Mouse (Mus musculus): Measurements from ENCODE around the gene Ubash3b. TPM values are rescaled to one million over a fixed set of nuclear protein-coding genes. Genes with fewer than 3 reads are reported as not detected.

Ubash3b gene
- polyA plus RNA-seq, 1 experiment from 2014 or later, result 8.9 TPM

GRCm38 (mm10) chr9:41170026-41170425, 8.5 kb upstream of the Ubash3b start:
- no peak for TF ChIP-seq CTCF (IDR thresholded peaks at IDR 0.05)
- ATAC-seq, result peak; percentile 60
- DNase-seq (ENCODE audit: low read depth, low spot score), result no peak
- H3K27me3 ChIP-seq, result no peaks in the 10 kb centered on the region
- ChIA-PET CTCF (interaction anchor here (1.2 to 2.0 kb wide), 5 partner anchors 12 to 129 kb away, joined by 3 to 7 read pairs (median 4); no protein-coding TSS in a partner anchor), POLR2A (no interaction called here)
- in situ Hi-C loops (cut with MboI; ENCODE audit: low pct_unique_long_range_greater_than_20kb), result no loop called here

GRCm38 (mm10) chr9:41168656-41169055, 7.2 kb upstream of the Ubash3b start:
- ChIA-PET POLR2A (no interaction called here), CTCF (interaction anchor here (1.1 to 1.4 kb wide), 4 partner anchors 10 to 98 kb away, joined by 3 to 5 read pairs (median 3); no protein-coding TSS in a partner anchor)
- no peak for TF ChIP-seq CTCF (IDR thresholded peaks at IDR 0.05)
- H3K27me3 ChIP-seq, result no peaks in the 10 kb centered on the region
- DNase-seq (ENCODE audit: low read depth, low spot score) (no peak), ATAC-seq (no peak)
- in situ Hi-C loops (cut with MboI; ENCODE audit: low pct_unique_long_range_greater_than_20kb), result no loop called here

GRCm38 (mm10) chr9:41168206-41168605, 6.7 kb upstream of the Ubash3b start:
- CTCF ChIA-PET, result interaction anchor here (1.1 to 1.2 kb wide), 3 partner anchors 9 to 98 kb away, joined by 3 to 5 read pairs (median 3); no protein-coding TSS in a partner anchor
- DNase-seq (ENCODE audit: low read depth, low spot score) (no peak), ATAC-seq (no peak)
- POLR2A ChIA-PET, result no interaction called here
- H3K27me3 ChIP-seq, result no peaks in the 10 kb centered on the region
- no peak for TF ChIP-seq CTCF (IDR thresholded peaks at IDR 0.05)
- in situ Hi-C loops (cut with MboI; ENCODE audit: low pct_unique_long_range_greater_than_20kb), result no loop called here

- TF ChIP-seq CTCF (IDR thresholded peaks at IDR 0.05), result no peak
- no peaks in the 10 kb centered on the region for H3K27me3 ChIP-seq
- POLR2A ChIA-PET, result no interaction called here
- in situ Hi-C loops (cut with MboI; ENCODE audit: low pct_unique_long_range_greater_than_20kb), result no loop called here
- CTCF ChIA-PET, result no interaction called here
- ATAC-seq (no peak), DNase-seq (ENCODE audit: low read depth, low spot score) (no peak)
These were observed 5.4 kb upstream of the Ubash3b start for GRCm38 (mm10) chr9:41166886-41167285.

GRCm38 (mm10) chr9:41162363-41162762, 866 bp upstream of the Ubash3b start:
- in situ Hi-C loops (cut with MboI; ENCODE audit: low pct_unique_long_range_greater_than_20kb), result no loop called here
- ATAC-seq (no peak), DNase-seq (ENCODE audit: low read depth, low spot score) (no peak)
- ChIA-PET POLR2A (no interaction called here), CTCF (no interaction called here)
- no peaks in the 10 kb centered on the region for H3K27me3 ChIP-seq
- TF ChIP-seq CTCF (IDR thresholded peaks at IDR 0.05), result no peak

DNA sequence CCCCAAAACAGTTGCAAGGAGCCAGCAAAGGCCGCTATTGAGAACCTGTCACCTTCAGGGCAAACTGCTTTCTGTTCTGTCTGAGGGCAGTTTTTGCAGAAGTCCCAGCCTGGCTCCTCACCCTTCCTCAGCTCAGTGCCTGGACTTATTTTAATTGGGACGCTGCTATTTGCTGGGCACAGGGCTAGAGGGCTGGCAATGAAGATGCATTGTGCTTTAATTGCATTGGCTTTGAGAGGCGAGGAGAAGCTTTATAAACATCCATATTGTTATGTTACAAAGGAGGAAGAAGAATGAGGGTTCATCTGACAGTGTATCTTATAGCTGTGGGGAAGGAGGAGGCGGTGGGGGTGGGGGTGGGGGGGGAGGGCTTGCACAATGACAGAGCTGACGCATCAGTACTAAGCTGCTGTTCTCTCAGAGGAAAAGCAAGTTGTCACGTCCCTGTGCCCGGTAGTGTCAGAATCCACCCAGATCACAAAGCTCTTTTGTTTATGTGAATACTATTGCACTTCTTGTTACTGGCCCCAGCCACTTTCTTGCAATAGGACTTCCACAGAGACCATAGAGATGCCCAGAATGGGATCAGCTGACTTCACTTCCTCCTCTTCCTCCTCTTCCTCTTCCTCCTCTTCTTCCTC, 841 bp downstream of the Ubash3b start:
- no peak for ATAC-seq
- in situ Hi-C loops (cut with MboI; ENCODE audit: low pct_unique_long_range_greater_than_20kb), result no loop called here
- TF ChIP-seq CTCF (IDR thresholded peaks at IDR 0.05), result no peak

GRCm38 (mm10) chr9:41159223-41159622, 2.3 kb downstream of the Ubash3b start:
- CTCF ChIA-PET, result interaction anchor here (1.0 to 2.8 kb wide), 5 partner anchors 9 to 113 kb away, joined by 3 to 7 read pairs (median 5); no protein-coding TSS in a partner anchor

More for the DNA sequence above, 841 bp downstream of the Ubash3b start:
- H3K27me3 ChIP-seq, result no peaks in the 10 kb centered on the region
- DNase-seq (ENCODE audit: low read depth, low spot score), result no peak
- ChIA-PET POLR2A (no interaction called here), CTCF (interaction anchor here (2.8 kb wide), 1 partner anchor 11 kb away, joined by 7 read pairs; no protein-coding TSS in a partner anchor)

DNA sequence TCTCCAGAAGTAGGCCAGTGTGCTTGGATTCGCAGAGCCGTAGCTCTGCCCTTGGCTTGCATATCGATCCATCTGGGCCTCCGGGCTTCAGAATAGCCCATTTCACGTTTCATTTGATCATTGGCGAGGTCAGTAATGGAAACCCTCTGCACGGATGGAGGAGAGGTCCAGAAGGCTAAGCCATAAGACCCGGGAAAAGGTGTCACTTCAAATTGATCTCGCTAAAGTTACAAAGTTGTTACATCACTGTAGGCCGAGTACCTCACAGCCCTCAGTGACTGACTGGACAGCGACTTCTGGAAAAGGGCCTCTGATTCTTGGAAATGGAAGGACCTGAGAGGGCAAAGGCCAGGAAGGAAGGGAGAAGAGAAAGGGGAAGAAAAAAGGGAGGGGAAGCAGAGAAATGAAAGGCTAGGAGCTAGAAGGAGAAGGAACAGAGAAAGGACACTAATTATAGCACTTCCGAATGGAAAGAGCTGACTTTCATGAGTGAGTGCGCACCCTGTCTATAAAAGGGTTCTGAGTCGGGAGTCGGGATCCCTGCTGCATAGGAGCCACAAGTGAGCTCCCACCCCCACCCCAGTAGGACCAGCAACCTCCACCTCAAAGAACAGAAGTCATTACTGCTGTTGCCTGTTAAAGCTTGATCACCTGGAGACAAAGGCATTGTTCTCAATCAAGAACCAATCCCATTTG, 3.5 kb downstream of the Ubash3b start:
- in situ Hi-C loops (cut with MboI; ENCODE audit: low pct_unique_long_range_greater_than_20kb), result loop anchor here (5.0 kb wide), 1 partner anchor 51 kb away; no protein-coding TSS in a partner anchor
- DNase-seq (ENCODE audit: low read depth, low spot score) (no peak), ATAC-seq (no peak)
- no peak for TF ChIP-seq CTCF (IDR thresholded peaks at IDR 0.05)
- CTCF ChIA-PET, result interaction anchor here (0.6 to 2.8 kb wide), 8 partner anchors 8 to 105 kb away, joined by 3 to 7 read pairs (median 4); no protein-coding TSS in a partner anchor
- POLR2A ChIA-PET, result interaction anchor here (0.7 to 1.1 kb wide), 2 partner anchors 29 to 49 kb away, joined by 3 to 5 read pairs; no protein-coding TSS in a partner anchor
- no peaks in the 10 kb centered on the region for H3K27me3 ChIP-seq

More at GRCm38 (mm10) chr9:41159223-41159622, 2.3 kb downstream of the Ubash3b start:
- no peak for DNase-seq (ENCODE audit: low read depth, low spot score)
- TF ChIP-seq CTCF (IDR thresholded peaks at IDR 0.05), result no peak
- in situ Hi-C loops (cut with MboI; ENCODE audit: low pct_unique_long_range_greater_than_20kb), result loop anchor here (5.0 kb wide), 1 partner anchor 52 kb away; no protein-coding TSS in a partner anchor
- POLR2A ChIA-PET, result interaction anchor here (0.6 kb wide), 1 partner anchor 205 kb away, joined by 3 read pairs; no protein-coding TSS in a partner anchor
- no peak for ATAC-seq
- no peaks in the 10 kb centered on the region for H3K27me3 ChIP-seq

DNA sequence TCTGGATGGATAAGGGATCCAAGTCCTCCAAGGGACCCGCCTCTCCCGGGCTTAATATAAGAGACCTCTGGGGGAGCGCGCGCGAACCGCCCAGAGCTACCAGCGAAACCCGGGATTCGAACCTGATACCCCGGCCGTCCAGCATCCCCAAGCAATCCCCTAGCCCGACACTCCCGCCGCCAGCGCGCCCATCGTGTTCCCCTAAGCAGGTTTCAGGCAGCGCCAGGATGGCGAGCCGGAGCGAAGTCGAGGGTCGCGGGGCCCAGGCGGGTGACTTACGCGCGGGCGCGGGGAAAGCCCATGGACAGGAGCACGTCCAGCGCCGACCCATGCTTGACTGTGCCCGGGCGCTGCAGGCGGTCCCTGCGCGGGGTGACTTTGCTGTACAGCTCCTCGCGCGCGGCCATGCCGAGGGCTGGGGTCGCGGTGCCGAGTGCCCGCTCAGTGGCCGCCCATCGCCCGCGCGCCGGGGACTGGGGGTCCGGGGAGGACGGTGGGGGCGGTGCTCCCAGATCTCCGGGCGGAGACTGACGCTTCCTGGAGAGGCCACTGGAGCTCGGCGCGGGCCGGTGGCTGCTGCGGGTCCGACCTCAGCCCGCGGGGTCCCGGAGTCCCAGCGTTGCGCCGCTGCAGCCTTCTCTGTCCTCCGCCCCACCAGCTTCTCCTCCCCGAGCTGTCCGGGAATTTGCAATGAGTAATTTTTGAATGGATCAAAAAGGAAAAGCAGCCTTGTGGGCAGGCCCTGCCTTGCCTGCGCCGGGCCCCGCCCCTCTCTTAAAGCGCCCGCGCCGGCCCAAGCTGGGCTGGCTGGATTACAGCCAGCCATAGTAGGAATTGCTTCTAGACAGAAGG, 4.3 kb downstream of the Ubash3b start:
- ATAC-seq (peak; percentile 69), DNase-seq (ENCODE audit: low read depth, low spot score) (no peak)
- ChIA-PET POLR2A (interaction anchor here (0.8 to 1.1 kb wide), 3 partner anchors 9 to 48 kb away, joined by 3 to 4 read pairs (median 3); no protein-coding TSS in a partner anchor), CTCF (interaction anchor here (0.9 to 2.8 kb wide), 5 partner anchors 7 to 115 kb away, joined by 3 to 7 read pairs (median 3); no protein-coding TSS in a partner anchor)
- no peaks in the 10 kb centered on the region for H3K27me3 ChIP-seq
- in situ Hi-C loops (cut with MboI; ENCODE audit: low pct_unique_long_range_greater_than_20kb), result loop anchor here (5.0 kb wide), 1 partner anchor 50 kb away; no protein-coding TSS in a partner anchor
- TF ChIP-seq CTCF (IDR thresholded peaks at IDR 0.05), result no peak

- TF ChIP-seq CTCF (IDR thresholded peaks at IDR 0.05), result no peak
- CTCF ChIA-PET, result interaction anchor here (0.9 to 1.3 kb wide), 3 partner anchors 27 to 114 kb away, joined by 3 read pairs; no protein-coding TSS in a partner anchor
- no peaks in the 10 kb centered on the region for H3K27me3 ChIP-seq
- POLR2A ChIA-PET, result interaction anchor here (0.8 to 1.1 kb wide), 3 partner anchors 9 to 48 kb away, joined by 3 to 4 read pairs (median 3); no protein-coding TSS in a partner anchor
- ATAC-seq (peak; percentile 6), DNase-seq (ENCODE audit: low read depth, low spot score) (no peak)
- in situ Hi-C loops (cut with MboI; ENCODE audit: low pct_unique_long_range_greater_than_20kb), result loop anchor here (5.0 kb wide), 1 partner anchor 49 kb away; no protein-coding TSS in a partner anchor
These were observed 4.8 kb downstream of the Ubash3b start for GRCm38 (mm10) chr9:41156720-41157019.

Measured in Patski (cell line).